Mouse (Mus musculus) stomach, embryonic 16.5 days (tissue): Measurements from ENCODE around the gene Clca2. TPM values are rescaled to one million over a fixed set of nuclear protein-coding genes. Genes with fewer than 3 reads are reported as not detected.

Experiments used
- ATAC-seq: fragments of 200-750 bp; cut with Nextera tagmentation; 2 replicates; pipeline ENCODE4 v1.8.0; 2017; ENCODE audit warnings: moderate number of reproducible peaks, moderate TSS enrichment; ENCODE audit not compliant: insufficient read depth, low FRiP score
- H3K27ac ChIP-seq: fragments of 300-500 bp; sonication (generic); 2 replicates; pipeline ENCODE4 v1.5.1; 2014; ENCODE audit warnings: low read length
- H3K27me3 ChIP-seq: fragments of 300-500 bp; sonication (generic); 2 replicates; pipeline ENCODE4 v1.6.1; 2014; ENCODE audit warnings: low read length, control low read depth, mixed read lengths; ENCODE audit not compliant: control insufficient read depth, insufficient read depth
- H3K36me3 ChIP-seq: fragments of 300-500 bp; sonication (generic); 2 replicates; pipeline ENCODE4 v1.6.1; 2014; ENCODE audit warnings: low read length; ENCODE audit not compliant: control insufficient read depth, insufficient read depth
- H3K4me1 ChIP-seq: fragments of 300-500 bp; sonication (generic); 2 replicates; pipeline ENCODE4 v1.6.1; 2014; ENCODE audit warnings: low read length, control low read depth, mixed read lengths; ENCODE audit not compliant: control insufficient read depth, insufficient read depth
- H3K4me2 ChIP-seq: fragments of 300-500 bp; sonication (generic); 2 replicates; pipeline ENCODE4 v1.6.1; 2014; ENCODE audit warnings: low read depth, low read length, mixed read lengths
- H3K4me3 ChIP-seq: fragments of 300-500 bp; sonication (generic); replicated peaks from 2 replicates; pipeline ENCODE4 v1.5.1; 2014; ENCODE audit warnings: mild to moderate bottlenecking, low read length
- H3K9ac ChIP-seq: fragments of 300-500 bp; sonication (generic); 2 replicates; pipeline ENCODE4 v1.6.1; 2014; ENCODE audit warnings: low read length
- H3K9me3 ChIP-seq: fragments of 300-500 bp; sonication (generic); replicated peaks from 2 replicates; pipeline ENCODE4 v1.6.1; 2016; ENCODE audit warnings: low read length, control low read depth; ENCODE audit not compliant: control insufficient read depth
- WGBS: fragments of 180-500 bp; shearing (Covaris S2); extraction: QIAGEN DNeasy Blood & Tissue Kit; methylation state at CpG from one replicate; pipeline ENCODE4 v1.1.7; 2014; 5-methylcytosine and 5-hydroxymethylcytosine counted together
- polyA plus RNA-seq: library from polyadenylated mRNA; unstranded; fragments of >200 nt; fragmentation: Nextera tagmentation; extraction: Ambion mirVana; gene quantifications from 2 replicates; pipeline ENCODE4 v1.2.1, GENCODE M21; 2015

The Clca2 gene
- polyA plus RNA-seq, 1 experiment from 2014 or later = 2.2 TPM

- Histone ChIP-seq H3K9ac (no peak overlapping the region), H3K4me3 (no peak overlapping the region), H3K4me1 (no peaks in the 10 kb centered on the region), H3K27ac (no peak overlapping the region), H3K9me3 (no peaks in the 10 kb centered on the region), H3K27me3 (no peaks in the 10 kb centered on the region), H3K36me3 (no peaks in the 10 kb centered on the region), H3K4me2 (no peak overlapping the region)
- 83% methylated on average over 2 of the region's 2 CpGs for WGBS
- ATAC-seq = no peak
Measured at GRCm38 (mm10) chr3:145126618-145127017, 27.4 kb upstream of the Clca2 start.

- no peaks in the 10 kb centered on the region for H3K27me3 ChIP-seq
- peak overlapping the region; percentile 88 for H3K4me2 ChIP-seq
- 67% methylated on average over 7 of the region's 7 CpGs for WGBS
- H3K36me3 ChIP-seq = no peaks in the 10 kb centered on the region
- H3K4me3 ChIP-seq = peak overlapping the region; percentile 82
- peaks cover 14% of the 10 kb centered on the region for H3K4me1 ChIP-seq
- H3K9ac ChIP-seq = peak overlapping the region; percentile 29; the same call in 1 of the 2 replicates
- no peak for ATAC-seq
- H3K9me3 ChIP-seq = no peaks in the 10 kb centered on the region
- no peak overlapping the region for H3K27ac ChIP-seq
Measured at GRCm38 (mm10) chr3:145119425-145119824, 20.2 kb upstream of the Clca2 start.

- ATAC-seq = no peak
- Histone ChIP-seq H3K9me3 (no peaks in the 10 kb centered on the region), H3K4me3 (peak overlapping the region; percentile 82), H3K36me3 (no peaks in the 10 kb centered on the region), H3K27me3 (no peaks in the 10 kb centered on the region), H3K4me2 (peak overlapping the region; percentile 88), H3K4me1 (peaks cover 14% of the 10 kb centered on the region), H3K27ac (peak overlapping the region; percentile 98), H3K9ac (peak overlapping the region; percentile 93)
- WGBS = 2% methylated on average over 14 of the region's 14 CpGs
Measured at GRCm38 (mm10) chr3:145119002-145119358, 19.7 kb upstream of the Clca2 start.

GRCm38 (mm10) chr3:145118254-145119001 is 19.2 kb upstream of the Clca2 start, which contains the start of gene Odf2l:
TSS of gene Odf2l (plus strand) at chr3:145118588.
- Histone ChIP-seq H3K4me2 (peak within 1 kb of the TSS; percentile 88), H3K36me3 (no peaks in the 10 kb centered on the region), H3K4me3 (peak within 1 kb of the TSS; percentile 82), H3K9ac (peak within 1 kb of the TSS; percentile 93), H3K27ac (peak within 1 kb of the TSS; percentile 98), H3K4me1 (peaks cover 14% of the 10 kb centered on the region), H3K27me3 (no peaks in the 10 kb centered on the region), H3K9me3 (no peaks in the 10 kb centered on the region)
- under 1% methylated on average over 57 of the region's 57 CpGs for WGBS
- ATAC-seq = peak; percentile 99

- peak overlapping the region; percentile 82 for H3K4me3 ChIP-seq
- 79% methylated on average over 10 of the region's 10 CpGs for WGBS
- peaks cover 14% of the 10 kb centered on the region for H3K4me1 ChIP-seq
- no peaks in the 10 kb centered on the region for H3K9me3 ChIP-seq
- no peaks in the 10 kb centered on the region for H3K36me3 ChIP-seq
- ATAC-seq = no peak
- peak overlapping the region; percentile 67 for H3K9ac ChIP-seq
- H3K27me3 ChIP-seq = no peaks in the 10 kb centered on the region
- peak overlapping the region; percentile 63 for H3K4me2 ChIP-seq
- peak overlapping the region; percentile 98 for H3K27ac ChIP-seq
Measured at GRCm38 (mm10) chr3:145117637-145118036, 18.4 kb upstream of the Clca2 start.

- Histone ChIP-seq H3K9me3 (no peaks in the 10 kb centered on the region), H3K4me1 (peaks cover 14% of the 10 kb centered on the region), H3K36me3 (no peaks in the 10 kb centered on the region), H3K27ac (no peak overlapping the region), H3K4me2 (no peak overlapping the region), H3K9ac (no peak overlapping the region), H3K27me3 (no peaks in the 10 kb centered on the region), H3K4me3 (no peak overlapping the region)
- WGBS = 90% methylated on average over 2 of the region's 2 CpGs
- ATAC-seq = no peak
Measured at GRCm38 (mm10) chr3:145115169-145115568, 15.9 kb upstream of the Clca2 start.

GRCm38 (mm10) chr3:145105773-145106504 is 6.7 kb upstream of the Clca2 start:
- Histone ChIP-seq H3K9me3 (no peaks in the 10 kb centered on the region), H3K9ac (no peak overlapping the region), H3K36me3 (no peaks in the 10 kb centered on the region), H3K27ac (no peak overlapping the region), H3K4me1 (peaks cover 6% of the 10 kb centered on the region; the same call in 1 of the 2 replicates), H3K27me3 (no peaks in the 10 kb centered on the region), H3K4me2 (no peak overlapping the region), H3K4me3 (no peak overlapping the region)
- no peak for ATAC-seq
- WGBS = 82% methylated on average over 5 of the region's 5 CpGs

GRCm38 (mm10) chr3:145105076-145105772 is 6.0 kb upstream of the Clca2 start:
- Histone ChIP-seq H3K4me2 (no peak overlapping the region), H3K4me1 (peaks cover 6% of the 10 kb centered on the region; the same call in 1 of the 2 replicates), H3K4me3 (no peak overlapping the region), H3K9me3 (no peaks in the 10 kb centered on the region), H3K27ac (no peak overlapping the region), H3K36me3 (no peaks in the 10 kb centered on the region), H3K9ac (no peak overlapping the region), H3K27me3 (no peaks in the 10 kb centered on the region)
- ATAC-seq = no peak
- WGBS = 63% methylated on average over 5 of the region's 5 CpGs

GRCm38 (mm10) chr3:145103770-145104169 is 4.5 kb upstream of the Clca2 start:
- no peak overlapping the region for H3K4me3 ChIP-seq
- no peaks in the 10 kb centered on the region for H3K27me3 ChIP-seq
- no peak overlapping the region for H3K4me2 ChIP-seq
- H3K9ac ChIP-seq = no peak overlapping the region
- peaks cover 6% of the 10 kb centered on the region; the same call in 1 of the 2 replicates for H3K4me1 ChIP-seq
- WGBS = 35% methylated on average over 5 of the region's 5 CpGs
- H3K9me3 ChIP-seq = no peaks in the 10 kb centered on the region
- H3K27ac ChIP-seq = no peak overlapping the region
- ATAC-seq = no peak
- H3K36me3 ChIP-seq = no peaks in the 10 kb centered on the region
